Mouse (Mus musculus): ENCODE measurements around the gene Ttll11. TPM values are rescaled to one million over a fixed set of nuclear protein-coding genes. Genes with fewer than 3 reads are reported as not detected.

Gene Ttll11
- total and polyA plus RNA-seq, 2 experiments from 2014 or later, result 1.7 to 5.0 TPM

DNA sequence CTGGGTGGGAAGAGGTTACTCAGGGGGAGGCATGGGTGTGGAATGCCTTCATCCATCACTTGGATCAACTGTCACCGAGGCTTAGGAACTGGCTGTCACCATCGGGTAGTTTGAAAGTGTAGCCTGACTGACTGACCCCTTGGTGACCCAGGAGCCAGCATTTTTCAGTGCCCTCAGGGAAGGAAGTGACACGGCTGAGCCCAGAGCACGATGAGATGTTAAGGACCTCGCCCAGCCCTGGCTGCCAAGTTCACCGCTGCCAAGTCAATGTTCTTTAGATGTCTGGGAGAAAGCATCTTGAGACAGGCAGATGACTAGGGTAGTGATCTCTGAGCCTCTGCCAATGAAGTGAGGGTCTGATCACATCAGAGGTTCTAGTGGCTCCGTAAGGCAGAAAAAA, 95.4 kb downstream of the Ttll11 start:
- 12% methylated on average over 7 of the region's 7 CpGs for WGBS
- no peaks in the 10 kb centered on the region for H3K9me3 ChIP-seq (replicated peaks; ENCODE audit: control insufficient read depth, low read length)
- no peak overlapping the region for H3K27ac ChIP-seq (ENCODE audit: low read depth)
- H3K9ac ChIP-seq (replicated peaks; ENCODE audit: low read depth, low read length), result no peak overlapping the region
- H3K4me1 ChIP-seq (ENCODE audit: control insufficient read depth, insufficient read depth), result peaks cover 5% of the 10 kb centered on the region; the same call in 1 of the 2 replicates
- no peak; the same call in 1 of the 2 replicates for ATAC-seq (ENCODE audit: insufficient read depth, low read depth)
- no peak for DNase-seq (ENCODE audit: low spot score)
- no peaks in the 10 kb centered on the region for H3K36me3 ChIP-seq (replicated peaks; ENCODE audit: control insufficient read depth, insufficient read depth, low read length)
- H3K27me3 ChIP-seq (ENCODE audit: control insufficient read depth, insufficient read depth, low read length), result no peaks in the 10 kb centered on the region
- TF ChIP-seq EP300 (IDR thresholded peaks at IDR 0.05; ENCODE audit: low read depth) (no peak), CTCF (IDR thresholded peaks at IDR 0.05; ENCODE audit: low read depth) (no peak)
- no peak overlapping the region for H3K4me3 ChIP-seq (ENCODE audit: low read depth, low read length)
- no peak overlapping the region for H3K4me2 ChIP-seq (ENCODE audit: low read depth, low read length)

GRCm38 (mm10) chr2:35882336-35882987, 97.3 kb downstream of the Ttll11 start:
- no peak overlapping the region for H3K4me2 ChIP-seq (ENCODE audit: low read depth, low read length)
- ATAC-seq (ENCODE audit: insufficient read depth, low read depth), result no peak
- 45% methylated on average over 9 of the region's 9 CpGs for WGBS
- no peak overlapping the region for H3K27ac ChIP-seq (ENCODE audit: low read depth)
- TF ChIP-seq CTCF (IDR thresholded peaks at IDR 0.05; ENCODE audit: low read depth) (no peak), EP300 (IDR thresholded peaks at IDR 0.05; ENCODE audit: low read depth) (no peak)
- no peak overlapping the region for H3K9ac ChIP-seq (replicated peaks; ENCODE audit: low read depth, low read length)
- H3K4me3 ChIP-seq (ENCODE audit: low read depth, low read length), result no peak overlapping the region
- H3K36me3 ChIP-seq (replicated peaks; ENCODE audit: control insufficient read depth, insufficient read depth, low read length), result no peaks in the 10 kb centered on the region
- H3K27me3 ChIP-seq (ENCODE audit: control insufficient read depth, insufficient read depth, low read length), result no peaks in the 10 kb centered on the region
- no peak for DNase-seq (ENCODE audit: low spot score)
- no peaks in the 10 kb centered on the region for H3K9me3 ChIP-seq (replicated peaks; ENCODE audit: control insufficient read depth, low read length)
- H3K4me1 ChIP-seq (ENCODE audit: control insufficient read depth, insufficient read depth), result peaks cover 5% of the 10 kb centered on the region; the same call in 1 of the 2 replicates

GRCm38 (mm10) chr2:35881896-35882295, 97.8 kb downstream of the Ttll11 start:
- 61% methylated on average over 9 of the region's 9 CpGs for WGBS
- H3K9ac ChIP-seq (replicated peaks; ENCODE audit: low read depth, low read length), result no peak overlapping the region
- H3K27ac ChIP-seq (ENCODE audit: low read depth), result no peak overlapping the region
- ATAC-seq (ENCODE audit: insufficient read depth, low read depth), result no peak
- TF ChIP-seq CTCF (IDR thresholded peaks at IDR 0.05; ENCODE audit: low read depth) (no peak), EP300 (IDR thresholded peaks at IDR 0.05; ENCODE audit: low read depth) (no peak)
- H3K4me3 ChIP-seq (ENCODE audit: low read depth, low read length), result no peak overlapping the region
- H3K36me3 ChIP-seq (replicated peaks; ENCODE audit: control insufficient read depth, insufficient read depth, low read length), result no peaks in the 10 kb centered on the region
- no peaks in the 10 kb centered on the region for H3K27me3 ChIP-seq (ENCODE audit: control insufficient read depth, insufficient read depth, low read length)
- no peaks in the 10 kb centered on the region for H3K9me3 ChIP-seq (replicated peaks; ENCODE audit: control insufficient read depth, low read length)
- no peak for DNase-seq (ENCODE audit: low spot score)
- peaks cover 5% of the 10 kb centered on the region; the same call in 1 of the 2 replicates for H3K4me1 ChIP-seq (ENCODE audit: control insufficient read depth, insufficient read depth)
- no peak overlapping the region for H3K4me2 ChIP-seq (ENCODE audit: low read depth, low read length)

DNA sequence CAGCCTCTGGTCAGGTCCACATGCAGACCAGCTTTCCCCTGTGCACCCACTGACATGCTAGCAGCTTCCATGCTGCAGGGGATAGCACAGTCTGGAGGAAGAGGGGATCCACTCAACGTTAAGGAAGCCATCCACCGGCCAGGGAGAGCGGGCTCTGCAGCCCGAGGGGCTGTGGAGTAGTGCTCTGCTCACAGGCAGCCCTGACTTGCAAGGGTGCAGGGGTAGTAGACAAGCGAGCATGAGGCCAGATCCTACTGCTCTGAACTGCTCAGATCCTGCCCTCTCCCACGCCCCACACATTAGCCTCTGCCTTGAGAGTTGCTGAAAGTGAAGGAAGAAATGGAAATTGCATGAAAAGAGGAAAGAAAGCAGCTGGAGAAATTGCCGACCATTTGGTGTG, 99.4 kb downstream of the Ttll11 start:
- DNase-seq (ENCODE audit: low spot score) (no peak), ATAC-seq (ENCODE audit: insufficient read depth, low read depth) (no peak)
- TF ChIP-seq EP300 (IDR thresholded peaks at IDR 0.05; ENCODE audit: low read depth) (no peak), CTCF (IDR thresholded peaks at IDR 0.05; ENCODE audit: low read depth) (no peak)
- no peak overlapping the region; the same call in 1 of the 2 replicates for H3K27ac ChIP-seq (ENCODE audit: low read depth)
- H3K36me3 ChIP-seq (replicated peaks; ENCODE audit: control insufficient read depth, insufficient read depth, low read length), result no peaks in the 10 kb centered on the region
- no peak overlapping the region for H3K9ac ChIP-seq (replicated peaks; ENCODE audit: low read depth, low read length)
- H3K27me3 ChIP-seq (ENCODE audit: control insufficient read depth, insufficient read depth, low read length), result no peaks in the 10 kb centered on the region
- peaks cover 10% of the 10 kb centered on the region for H3K4me1 ChIP-seq (ENCODE audit: control insufficient read depth, insufficient read depth)
- no peaks in the 10 kb centered on the region for H3K9me3 ChIP-seq (replicated peaks; ENCODE audit: control insufficient read depth, low read length)
- H3K4me3 ChIP-seq (ENCODE audit: low read depth, low read length), result no peak overlapping the region
- WGBS, result 61% methylated on average over 7 of the region's 7 CpGs
- H3K4me2 ChIP-seq (ENCODE audit: low read depth, low read length), result no peak overlapping the region

GRCm38 (mm10) chr2:35879887-35880286, 99.8 kb downstream of the Ttll11 start:
- no peaks in the 10 kb centered on the region for H3K36me3 ChIP-seq (replicated peaks; ENCODE audit: control insufficient read depth, insufficient read depth, low read length)
- no peaks in the 10 kb centered on the region for H3K27me3 ChIP-seq (ENCODE audit: control insufficient read depth, insufficient read depth, low read length)
- no peaks in the 10 kb centered on the region for H3K9me3 ChIP-seq (replicated peaks; ENCODE audit: control insufficient read depth, low read length)
- ATAC-seq (ENCODE audit: insufficient read depth, low read depth), result no peak
- TF ChIP-seq EP300 (IDR thresholded peaks at IDR 0.05; ENCODE audit: low read depth), result no peak
- TF ChIP-seq CTCF (IDR thresholded peaks at IDR 0.05; ENCODE audit: low read depth), result no peak
- H3K4me3 ChIP-seq (ENCODE audit: low read depth, low read length), result no peak overlapping the region
- H3K4me1 ChIP-seq (ENCODE audit: control insufficient read depth, insufficient read depth), result peaks cover 10% of the 10 kb centered on the region
- no peak overlapping the region for H3K9ac ChIP-seq (replicated peaks; ENCODE audit: low read depth, low read length)
- H3K4me2 ChIP-seq (ENCODE audit: low read depth, low read length), result no peak overlapping the region
- 88% methylated on average over 4 of the region's 4 CpGs for WGBS
- no peak for DNase-seq (ENCODE audit: low spot score)
- H3K27ac ChIP-seq (ENCODE audit: low read depth), result no peak overlapping the region

- no peak overlapping the region for H3K4me3 ChIP-seq (ENCODE audit: low read depth, low read length)
- H3K9ac ChIP-seq (replicated peaks; ENCODE audit: low read depth, low read length), result no peak overlapping the region
- TF ChIP-seq EP300 (IDR thresholded peaks at IDR 0.05; ENCODE audit: low read depth), result no peak
- TF ChIP-seq CTCF (IDR thresholded peaks at IDR 0.05; ENCODE audit: low read depth), result no peak
- no peak for ATAC-seq (ENCODE audit: insufficient read depth, low read depth)
- H3K4me2 ChIP-seq (ENCODE audit: low read depth, low read length), result no peak overlapping the region
- WGBS, result 98% methylated on average over 3 of the region's 3 CpGs
- DNase-seq (ENCODE audit: low spot score), result no peak
- no peaks in the 10 kb centered on the region for H3K9me3 ChIP-seq (replicated peaks; ENCODE audit: control insufficient read depth, low read length)
- H3K27ac ChIP-seq (ENCODE audit: low read depth), result no peak overlapping the region
- H3K36me3 ChIP-seq (replicated peaks; ENCODE audit: control insufficient read depth, insufficient read depth, low read length), result no peaks in the 10 kb centered on the region
- no peaks in the 10 kb centered on the region for H3K27me3 ChIP-seq (ENCODE audit: control insufficient read depth, insufficient read depth, low read length)
- H3K4me1 ChIP-seq (ENCODE audit: control insufficient read depth, insufficient read depth), result peaks cover 5% of the 10 kb centered on the region
Observed at GRCm38 (mm10) chr2:35878506-35878905, 101.2 kb downstream of the Ttll11 start.
